Mouse (Mus musculus) macrophage (primary cell): ENCODE data around the gene Dus2. TPM values are rescaled to one million over a fixed set of nuclear protein-coding genes. Genes with fewer than 3 reads are reported as not detected.

Experiments
- H3K27ac ChIP-seq: fragments of 350-480 bp; formaldehyde crosslinking; 2 replicates; pipeline ENCODE4 v1.9.0; 2021
- H3K36me3 ChIP-seq: fragments of 350-480 bp; formaldehyde crosslinking; 2 replicates; pipeline ENCODE4 v1.9.0; 2021; ENCODE audit errors: inconsistent target
- H3K4me3 ChIP-seq: fragments of 350-480 bp; formaldehyde crosslinking; 2 replicates; pipeline ENCODE4 v1.9.0; 2021; ENCODE audit errors: inconsistent target
- H3K79me2 ChIP-seq: fragments of 350-480 bp; formaldehyde crosslinking; 2 replicates; pipeline ENCODE4 v1.9.0; 2021; ENCODE audit errors: inconsistent target
- WGBS: methylation state at CpG from one replicate; pipeline ENCODE4 v1.1.7; 2026; ENCODE audit warnings: inconsistent platforms; ENCODE audit not compliant: missing documents; 5-methylcytosine and 5-hydroxymethylcytosine counted together
- polyA plus RNA-seq: library from polyadenylated mRNA; stranded (reverse); fragments of 250-400 nt; gene quantifications from 3 replicates; pipeline ENCODE4 v1.2.4, GENCODE M21; 2018; ENCODE audit warnings: inconsistent platforms

Dus2 gene
- polyA plus RNA-seq, 1 experiment from 2014 or later = 7.6 TPM

GRCm38 (mm10) chr8:106044151-106044550, 53.0 kb downstream of the Dus2 start:
- H3K79me2 ChIP-seq = no peaks in the 10 kb centered on the region
- no peak overlapping the region for H3K27ac ChIP-seq
- 45% methylated on average over 2 of the region's 3 CpGs for WGBS
- no peaks in the 10 kb centered on the region for H3K36me3 ChIP-seq
- no peak overlapping the region for H3K4me3 ChIP-seq

- H3K36me3 ChIP-seq = peaks cover 9% of the 10 kb centered on the region; the same call in 1 of the 2 replicates
- no peak overlapping the region for H3K27ac ChIP-seq
Measured at GRCm38 (mm10) chr8:106046872-106047559, 55.9 kb downstream of the Dus2 start.

GRCm38 (mm10) chr8:106047854-106048630, 56.9 kb downstream of the Dus2 start:
- peaks cover 17% of the 10 kb centered on the region; the same call in 1 of the 2 replicates for H3K36me3 ChIP-seq
- H3K27ac ChIP-seq = no peak overlapping the region
- no peak overlapping the region for H3K4me3 ChIP-seq
- WGBS = 82% methylated on average over 5 of the region's 5 CpGs
- H3K79me2 ChIP-seq = no peaks in the 10 kb centered on the region

More at GRCm38 (mm10) chr8:106046872-106047559, 55.9 kb downstream of the Dus2 start:
- Histone ChIP-seq H3K79me2 (no peaks in the 10 kb centered on the region), H3K4me3 (no peak overlapping the region)
- 94% methylated on average over 11 of the region's 11 CpGs for WGBS

- Histone ChIP-seq H3K4me3 (no peak overlapping the region), H3K36me3 (peaks cover 23% of the 10 kb centered on the region; the same call in 1 of the 2 replicates), H3K27ac (no peak overlapping the region), H3K79me2 (no peaks in the 10 kb centered on the region)
- 73% methylated on average over 6 of the region's 6 CpGs for WGBS
Measured at GRCm38 (mm10) chr8:106049840-106050239, 58.7 kb downstream of the Dus2 start.

GRCm38 (mm10) chr8:106051068-106051467, 59.9 kb downstream of the Dus2 start:
- no peak overlapping the region for H3K4me3 ChIP-seq
- no peak overlapping the region for H3K27ac ChIP-seq
- H3K79me2 ChIP-seq = no peaks in the 10 kb centered on the region
- WGBS = 87% methylated on average over 3 of the region's 3 CpGs
- H3K36me3 ChIP-seq = peaks cover 23% of the 10 kb centered on the region; the same call in 1 of the 2 replicates

GRCm38 (mm10) chr8:106052510-106053089, 61.5 kb downstream of the Dus2 start:
- H3K36me3 ChIP-seq = peaks cover 23% of the 10 kb centered on the region; the same call in 1 of the 2 replicates
- no peak overlapping the region for H3K4me3 ChIP-seq
- 85% methylated on average over 9 of the region's 9 CpGs for WGBS
- no peak overlapping the region for H3K27ac ChIP-seq
- no peaks in the 10 kb centered on the region for H3K79me2 ChIP-seq

- Histone ChIP-seq H3K36me3 (peaks cover 23% of the 10 kb centered on the region; the same call in 1 of the 2 replicates), H3K79me2 (no peaks in the 10 kb centered on the region), H3K4me3 (no peak overlapping the region), H3K27ac (no peak overlapping the region)
- 44% methylated on average over 6 of the region's 6 CpGs for WGBS
Measured at GRCm38 (mm10) chr8:106054190-106054811, 63.2 kb downstream of the Dus2 start.

- no peak overlapping the region for H3K27ac ChIP-seq
- H3K36me3 ChIP-seq = peaks cover 23% of the 10 kb centered on the region; the same call in 1 of the 2 replicates
- no peaks in the 10 kb centered on the region for H3K79me2 ChIP-seq
- 27% methylated on average over 3 of the region's 3 CpGs for WGBS
- H3K4me3 ChIP-seq = no peak overlapping the region
Measured at GRCm38 (mm10) chr8:106055038-106055437, 63.9 kb downstream of the Dus2 start.

- 63% methylated on average over 3 of the region's 4 CpGs for WGBS
- no peak overlapping the region for H3K4me3 ChIP-seq
- H3K36me3 ChIP-seq = peaks cover 20% of the 10 kb centered on the region; the same call in 1 of the 2 replicates
- no peak overlapping the region for H3K27ac ChIP-seq
- H3K79me2 ChIP-seq = peaks cover 13% of the 10 kb centered on the region
Measured at GRCm38 (mm10) chr8:106056455-106056982, 65.4 kb downstream of the Dus2 start.

- H3K27ac ChIP-seq = peak within 1 kb of the TSS; percentile 83
- H3K79me2 ChIP-seq = peaks cover 37% of the 10 kb centered on the region
- H3K4me3 ChIP-seq = peak within 1 kb of the TSS; percentile 57
- WGBS = under 1% methylated on average over 42 of the region's 52 CpGs
- no peaks in the 10 kb centered on the region for H3K36me3 ChIP-seq
Measured at GRCm38 (mm10) chr8:106058731-106059612, 67.8 kb downstream of the Dus2 start, which contains the start of gene Nfatc3. Gene Nfatc3 (plus strand): TSS chr8:106058840.

GRCm38 (mm10) chr8:106059613-106060371, 68.7 kb downstream of the Dus2 start:
- H3K27ac ChIP-seq = peak overlapping the region; percentile 68
- peaks cover 45% of the 10 kb centered on the region for H3K79me2 ChIP-seq
- 1% methylated on average over 77 of the region's 83 CpGs for WGBS
- H3K36me3 ChIP-seq = no peaks in the 10 kb centered on the region
- H3K4me3 ChIP-seq = peak overlapping the region; percentile 82

GRCm38 (mm10) chr8:106060521-106060920, 69.4 kb downstream of the Dus2 start:
- Histone ChIP-seq H3K27ac (peak overlapping the region; percentile 68), H3K36me3 (no peaks in the 10 kb centered on the region), H3K79me2 (peaks cover 53% of the 10 kb centered on the region), H3K4me3 (peak overlapping the region; percentile 82)
- WGBS = 0% methylated on average over 3 of the region's 3 CpGs

- H3K4me3 ChIP-seq = peak overlapping the region; percentile 82; the same call in 1 of the 2 replicates
- H3K27ac ChIP-seq = no peak overlapping the region
- no peaks in the 10 kb centered on the region for H3K36me3 ChIP-seq
- H3K79me2 ChIP-seq = peaks cover 64% of the 10 kb centered on the region
- 30% methylated on average over 6 of the region's 6 CpGs for WGBS
Measured at GRCm38 (mm10) chr8:106061686-106062085, 70.5 kb downstream of the Dus2 start.
